In genomic region chr3:102556108-102556507, GRCm38 (mm10) we compare ENCODE assay signal across 18 mouse cellular contexts.
DNase-seq lines count a peak whose midpoint lies in the region; ATAC-seq and TF ChIP-seq lines count a peak whose summit lies in the region.
"Had no signal": no experiment of that assay in that cellular context is flagged by ENCODE, and none has a peak within 500 bp of the region (broad histone marks: within the 10 kb centered on the region; RNA-seq: fewer than 3 reads in every experiment).

No protein-coding gene starts in this region.

- DNase-seq in heart, adult 11 months: peak; percentile 92
- DNase-seq in limb, embryonic 11.5 days (ENCODE audit: low spot score): peak; percentile 41
- no peak for DNase-seq in limb, embryonic 10.5 days (ENCODE audit: low spot score)
- DNase-seq in embryonic facial prominence, embryonic 11.5 days (ENCODE audit: low spot score): peak; percentile 69
- DNase-seq in retina, embryonic 14.5 days (ENCODE audit: low spot score): peak; percentile 11
- no peak for DNase-seq in liver, postnatal 0 days
- no peak for DNase-seq in urinary bladder, postnatal 14 days (ENCODE audit: low spot score)
- DNase-seq: adrenal gland, postnatal 14 days; cerebellum, postnatal 25 days; kidney, adult 18-20 months; layer of hippocampus, adult 9-11 months; liver, embryonic 13.5 days; right cerebral cortex, postnatal 14 days had no signal

- 55% methylated on average over 1 of the region's 1 CpGs for WGBS in heart, embryonic 11.5 days (ENCODE audit: insufficient replicate concordance)
- 10% methylated on average over 1 of the region's 1 CpGs for WGBS in limb, embryonic 11.5 days
- 26% methylated on average over 1 of the region's 1 CpGs for WGBS in limb, embryonic 10.5 days
- WGBS in embryonic facial prominence, embryonic 11.5 days: 20% methylated on average over 1 of the region's 1 CpGs
- WGBS in liver, postnatal 0 days (ENCODE audit: insufficient replicate concordance): 63% methylated on average over 1 of the region's 1 CpGs

- no peak for ATAC-seq in heart, embryonic 11.5 days (replicated peaks; ENCODE audit: insufficient number of reproducible peaks, low FRiP score, low TSS enrichment)
- no peak for ATAC-seq in limb, embryonic 11.5 days (ENCODE audit: insufficient number of reproducible peaks, low FRiP score, low TSS enrichment, low read depth)
- ATAC-seq in embryonic facial prominence, embryonic 11.5 days (replicated peaks; ENCODE audit: insufficient number of reproducible peaks, low FRiP score, low TSS enrichment, low read depth): no peak
- ATAC-seq in liver, postnatal 0 days: no peak

- no peaks in the 10 kb centered on the region for H3K9me3 ChIP-seq in heart, embryonic 11.5 days (replicated peaks; ENCODE audit: control insufficient read depth, low read length)
- H3K9me3 ChIP-seq in limb, embryonic 11.5 days (ENCODE audit: control insufficient read depth, low read length): no peaks in the 10 kb centered on the region
- no peaks in the 10 kb centered on the region for H3K9me3 ChIP-seq in limb, embryonic 10.5 days (replicated peaks)
- no peaks in the 10 kb centered on the region for H3K9me3 ChIP-seq in embryonic facial prominence, embryonic 11.5 days (replicated peaks; ENCODE audit: control insufficient read depth, low read length)
- H3K9me3 ChIP-seq in liver, postnatal 0 days (ENCODE audit: low read length): no peaks in the 10 kb centered on the region
- H3K9me3 ChIP-seq: hindbrain, embryonic 13.5 days; liver, embryonic 13.5 days; megakaryocyte, embryonic 14.5 days had no signal

- no peak overlapping the region for H3K9ac ChIP-seq in heart, embryonic 11.5 days (ENCODE audit: low read depth, low read length)
- H3K9ac ChIP-seq in limb, embryonic 11.5 days (ENCODE audit: low read length): no peak overlapping the region
- no peak overlapping the region for H3K9ac ChIP-seq in embryonic facial prominence, embryonic 11.5 days (replicated peaks; ENCODE audit: low read length)
- no peak overlapping the region for H3K9ac ChIP-seq in liver, postnatal 0 days (replicated peaks)
- H3K9ac ChIP-seq: hindbrain, embryonic 13.5 days; liver, embryonic 13.5 days had no signal

- TF ChIP-seq CTCF in liver, postnatal 0 days (IDR thresholded peaks at IDR 0.05; ENCODE audit: low read depth): no peak

- H3K4me1 ChIP-seq in heart, embryonic 11.5 days (ENCODE audit: control insufficient read depth, insufficient read depth, low read length): no peaks in the 10 kb centered on the region
- H3K4me1 ChIP-seq in limb, embryonic 11.5 days (ENCODE audit: control insufficient read depth, insufficient read depth, low read length): peaks cover 4% of the 10 kb centered on the region; the same call in 1 of the 2 replicates
- peaks cover 24% of the 10 kb centered on the region for H3K4me1 ChIP-seq in limb, embryonic 10.5 days
- no peaks in the 10 kb centered on the region for H3K4me1 ChIP-seq in embryonic facial prominence, embryonic 11.5 days (ENCODE audit: control insufficient read depth, insufficient read depth, low read length)
- peaks cover 5% of the 10 kb centered on the region; the same call in 1 of the 2 replicates for H3K4me1 ChIP-seq in liver, postnatal 0 days (ENCODE audit: insufficient read depth)
- H3K4me1 ChIP-seq: hindbrain, embryonic 13.5 days; liver, embryonic 13.5 days; megakaryocyte, embryonic 14.5 days had no signal

- TF ChIP-seq EP300 in liver, postnatal 0 days (IDR thresholded peaks at IDR 0.05; ENCODE audit: low read depth): no peak

- no peak overlapping the region for H3K4me2 ChIP-seq in heart, embryonic 11.5 days
- H3K4me2 ChIP-seq in limb, embryonic 11.5 days (ENCODE audit: low read depth, severe bottlenecking): no peak overlapping the region
- H3K4me2 ChIP-seq in embryonic facial prominence, embryonic 11.5 days (ENCODE audit: low read depth, low read length): no peak overlapping the region
- H3K4me2 ChIP-seq in liver, postnatal 0 days (ENCODE audit: low read depth, low read length): no peak overlapping the region
- H3K4me2 ChIP-seq: hindbrain, embryonic 13.5 days; liver, embryonic 13.5 days had no signal

- H3K27me3 ChIP-seq in heart, embryonic 11.5 days (ENCODE audit: control insufficient read depth, insufficient read depth, low read length): no peaks in the 10 kb centered on the region
- no peaks in the 10 kb centered on the region for H3K27me3 ChIP-seq in limb, embryonic 11.5 days (ENCODE audit: control insufficient read depth, insufficient read depth, low read length)
- H3K27me3 ChIP-seq in limb, embryonic 10.5 days (ENCODE audit: low read depth, poor library complexity, severe bottlenecking): no peaks in the 10 kb centered on the region
- H3K27me3 ChIP-seq in embryonic facial prominence, embryonic 11.5 days (ENCODE audit: control insufficient read depth, insufficient read depth, low read length): no peaks in the 10 kb centered on the region
- H3K27me3 ChIP-seq in liver, postnatal 0 days (ENCODE audit: insufficient read depth, low read length): no peaks in the 10 kb centered on the region
- H3K27me3 ChIP-seq: hindbrain, embryonic 13.5 days; liver, embryonic 13.5 days; megakaryocyte, embryonic 14.5 days had no signal

- no peaks in the 10 kb centered on the region for H3K36me3 ChIP-seq in heart, embryonic 11.5 days (ENCODE audit: control insufficient read depth, insufficient read depth, low read length)
- no peaks in the 10 kb centered on the region for H3K36me3 ChIP-seq in limb, embryonic 11.5 days (ENCODE audit: control insufficient read depth, insufficient read depth, low read length)
- no peaks in the 10 kb centered on the region for H3K36me3 ChIP-seq in limb, embryonic 10.5 days
- H3K36me3 ChIP-seq in embryonic facial prominence, embryonic 11.5 days (replicated peaks; ENCODE audit: control insufficient read depth, insufficient read depth, low read depth, low read length): no peaks in the 10 kb centered on the region
- no peaks in the 10 kb centered on the region for H3K36me3 ChIP-seq in liver, postnatal 0 days (replicated peaks; ENCODE audit: insufficient read depth, low read length)
- H3K36me3 ChIP-seq: hindbrain, embryonic 13.5 days; liver, embryonic 13.5 days had no signal

- no peak overlapping the region for H3K27ac ChIP-seq in heart, embryonic 11.5 days (ENCODE audit: low read depth, low read length)
- H3K27ac ChIP-seq in limb, embryonic 11.5 days (replicated peaks; ENCODE audit: low read depth, low read length): no peak overlapping the region
- H3K27ac ChIP-seq in limb, embryonic 10.5 days: no peak overlapping the region
- H3K27ac ChIP-seq in embryonic facial prominence, embryonic 11.5 days (replicated peaks; ENCODE audit: low read depth, low read length): no peak overlapping the region
- no peak overlapping the region for H3K27ac ChIP-seq in liver, postnatal 0 days (ENCODE audit: low read depth)
- H3K27ac ChIP-seq: hindbrain, embryonic 13.5 days; liver, embryonic 13.5 days had no signal

- no peak overlapping the region for H3K4me3 ChIP-seq in heart, embryonic 11.5 days (ENCODE audit: low read depth, low read length)
- H3K4me3 ChIP-seq in limb, embryonic 11.5 days (ENCODE audit: low read depth, low read length): no peak overlapping the region
- H3K4me3 ChIP-seq in limb, embryonic 10.5 days: no peak overlapping the region
- no peak overlapping the region for H3K4me3 ChIP-seq in embryonic facial prominence, embryonic 11.5 days (ENCODE audit: low read depth, low read length)
- H3K4me3 ChIP-seq in liver, postnatal 0 days (ENCODE audit: low read depth, low read length): no peak overlapping the region
- H3K4me3 ChIP-seq: erythroblast, embryonic 14.5 days; hindbrain, embryonic 13.5 days; liver, embryonic 13.5 days; megakaryocyte, embryonic 14.5 days; myocyte had no signal

Comparison
In these comparisons a context has a peak if more than half of its experiments do, and no peak if none do; other contexts are left out.
1. DNase-seq: peak in heart, adult 11 months (single experiment), limb, embryonic 11.5 days (single experiment), embryonic facial prominence, embryonic 11.5 days (single experiment) and retina, embryonic 14.5 days (single experiment); none in limb, embryonic 10.5 days (single experiment), liver, postnatal 0 days (single experiment) and urinary bladder, postnatal 14 days (single experiment).